Mouse (Mus musculus) limb, embryonic 15.5 days (tissue): Measurements from ENCODE around the gene Pctp. TPM values are rescaled to one million over a fixed set of nuclear protein-coding genes. Genes with fewer than 3 reads are reported as not detected.

Source experiments
- ATAC-seq: fragments of 200-750 bp; cut with Nextera tagmentation; 2 replicates; pipeline ENCODE4 v1.8.0; 2017; ENCODE audit warnings: low read depth, moderate TSS enrichment; ENCODE audit not compliant: insufficient number of reproducible peaks, low FRiP score, low TSS enrichment
- H3K27ac ChIP-seq: fragments of 300-500 bp; sonication (generic); 2 replicates; pipeline ENCODE4 v1.5.1; 2015; ENCODE audit warnings: moderate library complexity, mild to moderate bottlenecking, inconsistent platforms
- H3K27me3 ChIP-seq: fragments of 300-500 bp; sonication (generic); 2 replicates; pipeline ENCODE4 v1.6.1; 2015; ENCODE audit warnings: inconsistent platforms
- H3K36me3 ChIP-seq: fragments of 300-500 bp; sonication (generic); 2 replicates; pipeline ENCODE4 v1.6.1; 2015; ENCODE audit warnings: inconsistent platforms
- H3K4me1 ChIP-seq: fragments of 300-500 bp; sonication (generic); 2 replicates; pipeline ENCODE4 v1.6.1; 2015; ENCODE audit warnings: inconsistent platforms
- H3K4me2 ChIP-seq: fragments of 300-500 bp; sonication (generic); 2 replicates; pipeline ENCODE4 v1.6.1; 2015; ENCODE audit warnings: mild to moderate bottlenecking, inconsistent platforms
- H3K4me3 ChIP-seq: fragments of 300-500 bp; sonication (generic); 2 replicates; pipeline ENCODE4 v1.5.1; 2015; ENCODE audit warnings: mild to moderate bottlenecking, inconsistent platforms
- H3K9ac ChIP-seq: fragments of 300-500 bp; sonication (generic); 2 replicates; pipeline ENCODE4 v1.6.1; 2015; ENCODE audit warnings: inconsistent platforms
- H3K9me3 ChIP-seq: fragments of 300-500 bp; sonication (generic); 2 replicates; pipeline ENCODE4 v1.6.1; 2016; ENCODE audit warnings: inconsistent platforms
- WGBS: fragments of 180-500 bp; shearing (Covaris S2); methylation state at CpG from one replicate; pipeline ENCODE4 v1.1.7; 2015; 5-methylcytosine and 5-hydroxymethylcytosine counted together
- polyA plus RNA-seq: library from polyadenylated mRNA; unstranded; fragments of >200 nt; fragmentation: Nextera tagmentation; extraction: Ambion mirVana; gene quantifications from 2 replicates; pipeline ENCODE4 v1.2.1, GENCODE M21; 2015

Gene Pctp
- 4.0 and 4.7 TPM in 2 replicates for polyA plus RNA-seq

- Histone ChIP-seq H3K9ac (peak within 1 kb of the TSS; percentile 54), H3K36me3 (no peaks in the 10 kb centered on the region), H3K4me2 (peak within 1 kb of the TSS; percentile 76), H3K27ac (peak within 1 kb of the TSS; percentile 47; the same call in 1 of the 2 replicates), H3K27me3 (no peaks in the 10 kb centered on the region), H3K4me1 (peaks cover 8% of the 10 kb centered on the region; the same call in 1 of the 2 replicates), H3K9me3 (no peaks in the 10 kb centered on the region), H3K4me3 (peak within 1 kb of the TSS; percentile 54)
- WGBS, result 8% methylated on average over 35 of the region's 35 CpGs
- peak; percentile 81 for ATAC-seq
Measured at GRCm38 (mm10) chr11:90002231-90002986, at the start of gene Pctp. Gene Pctp, minus strand, starts transcription at chr11:90002894.

GRCm38 (mm10) chr11:90050016-90050415 lies 47.3 kb upstream of the Pctp start:
- ATAC-seq, result no peak
- Histone ChIP-seq H3K27ac (no peak overlapping the region), H3K4me3 (no peak overlapping the region), H3K4me1 (peaks cover 8% of the 10 kb centered on the region), H3K36me3 (no peaks in the 10 kb centered on the region), H3K9me3 (no peaks in the 10 kb centered on the region), H3K9ac (no peak overlapping the region), H3K27me3 (0 out of 2 replicates have a peak, but pooled peaks cover 2% of the 10 kb centered on the region), H3K4me2 (no peak overlapping the region)
- 85% methylated on average over 7 of the region's 7 CpGs for WGBS

DNA sequence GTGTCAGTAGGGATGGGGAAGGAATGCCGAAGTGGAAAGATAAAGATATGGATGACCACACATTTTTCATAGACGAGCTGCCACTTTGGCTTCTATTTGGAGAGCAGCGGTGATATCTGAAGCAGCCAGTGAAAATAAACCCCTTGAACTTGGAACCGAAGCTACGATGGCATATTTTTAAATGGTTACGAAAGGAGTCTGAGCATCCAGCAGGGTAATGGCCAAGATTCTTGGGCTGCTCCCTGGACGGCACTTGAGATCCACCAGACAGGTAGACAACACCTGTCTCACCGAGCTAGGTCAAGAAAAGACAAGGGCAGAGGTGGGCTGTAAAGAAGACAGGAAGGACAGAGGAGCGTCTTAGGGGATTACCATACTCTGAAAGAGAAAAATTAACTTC lies 44.6 kb upstream of the Pctp start:
- H3K4me2 ChIP-seq, result no peak overlapping the region
- H3K36me3 ChIP-seq, result no peaks in the 10 kb centered on the region
- H3K9me3 ChIP-seq, result no peaks in the 10 kb centered on the region
- peaks cover 5% of the 10 kb centered on the region; the same call in 1 of the 2 replicates for H3K4me1 ChIP-seq
- H3K9ac ChIP-seq, result no peak overlapping the region
- 0 out of 2 replicates have a peak, but pooled peaks cover 2% of the 10 kb centered on the region for H3K27me3 ChIP-seq
- ATAC-seq, result no peak
- H3K27ac ChIP-seq, result no peak overlapping the region
- H3K4me3 ChIP-seq, result no peak overlapping the region
- 69% methylated on average over 9 of the region's 9 CpGs for WGBS

DNA sequence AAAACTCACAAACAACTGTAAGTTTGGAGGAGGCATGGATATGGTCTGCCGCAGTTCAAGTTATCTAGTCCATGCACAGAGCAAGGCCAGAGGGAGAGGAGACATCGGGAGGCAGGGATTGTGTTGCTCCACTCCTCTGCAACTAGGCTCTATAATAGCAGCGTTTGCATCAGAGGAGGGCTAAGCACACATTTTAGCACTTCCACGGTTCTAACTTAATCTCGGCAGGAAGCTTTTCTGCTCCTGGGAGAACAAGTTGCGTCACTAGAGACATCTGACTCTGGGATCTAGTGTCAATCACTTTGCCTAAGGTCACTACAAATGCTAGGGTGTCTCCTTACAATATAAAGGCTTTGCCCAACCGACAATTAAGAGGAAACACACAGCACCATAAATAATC lies 43.5 kb upstream of the Pctp start:
- H3K4me2 ChIP-seq, result no peak overlapping the region

DNA sequence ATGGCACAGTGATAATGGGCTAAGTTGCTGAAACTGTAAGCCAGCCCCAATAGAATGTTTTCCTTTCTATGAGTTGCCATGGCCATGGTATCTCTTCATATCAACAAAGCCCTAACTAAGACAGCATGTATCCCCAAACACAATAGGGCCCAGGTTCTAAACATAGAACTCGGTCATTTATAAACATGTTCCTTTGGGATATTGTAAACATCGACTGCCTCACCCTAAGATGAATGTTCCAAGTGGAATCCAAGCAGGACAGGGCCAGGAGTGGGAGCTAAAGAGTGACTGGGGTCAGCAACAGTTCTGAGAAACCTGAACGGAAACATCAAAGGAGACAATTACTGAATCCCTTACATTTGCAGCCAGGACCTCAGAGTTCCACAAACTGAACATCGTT lies 41.8 kb upstream of the Pctp start:
- 0 out of 2 replicates have a peak, but pooled peaks cover 2% of the 10 kb centered on the region for H3K27me3 ChIP-seq

More for the DNA sequence above, 43.5 kb upstream of the Pctp start:
- no peaks in the 10 kb centered on the region for H3K36me3 ChIP-seq
- H3K4me1 ChIP-seq, result peaks cover 5% of the 10 kb centered on the region; the same call in 1 of the 2 replicates
- no peak overlapping the region for H3K4me3 ChIP-seq
- no peak overlapping the region for H3K9ac ChIP-seq
- 31% methylated on average over 7 of the region's 7 CpGs for WGBS
- H3K9me3 ChIP-seq, result no peaks in the 10 kb centered on the region
- no peak for ATAC-seq
- H3K27ac ChIP-seq, result no peak overlapping the region
- H3K27me3 ChIP-seq, result 0 out of 2 replicates have a peak, but pooled peaks cover 2% of the 10 kb centered on the region

DNA sequence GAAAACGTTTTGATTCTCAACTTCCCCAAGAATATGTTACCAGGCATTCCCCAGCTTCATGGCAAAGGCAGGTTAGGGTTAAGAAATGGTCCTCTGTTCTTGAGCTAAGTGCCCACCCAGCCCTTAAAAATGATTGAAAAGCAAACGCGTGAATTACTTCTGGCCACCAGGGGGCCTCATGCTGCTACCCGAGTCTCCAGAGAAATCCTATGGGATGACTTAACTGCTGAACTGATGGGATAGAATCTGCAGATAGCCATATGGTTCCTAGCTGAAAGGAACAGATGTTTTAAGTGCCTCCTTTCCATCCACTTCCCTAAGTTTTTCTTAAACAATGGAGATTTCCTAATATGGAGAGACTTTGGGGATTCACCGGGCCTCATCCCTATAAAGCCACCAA lies 35.3 kb upstream of the Pctp start:
- H3K36me3 ChIP-seq, result peaks cover 6% of the 10 kb centered on the region; the same call in 1 of the 2 replicates
- no peak for ATAC-seq
- no peak overlapping the region for H3K9ac ChIP-seq

More for the DNA sequence above, 41.8 kb upstream of the Pctp start:
- Histone ChIP-seq H3K27ac (no peak overlapping the region), H3K36me3 (no peaks in the 10 kb centered on the region), H3K4me3 (no peak overlapping the region), H3K4me2 (no peak overlapping the region), H3K9ac (no peak overlapping the region), H3K4me1 (peaks cover 5% of the 10 kb centered on the region; the same call in 1 of the 2 replicates), H3K9me3 (no peaks in the 10 kb centered on the region)
- no peak for ATAC-seq
- 79% methylated on average over 4 of the region's 4 CpGs for WGBS

DNA sequence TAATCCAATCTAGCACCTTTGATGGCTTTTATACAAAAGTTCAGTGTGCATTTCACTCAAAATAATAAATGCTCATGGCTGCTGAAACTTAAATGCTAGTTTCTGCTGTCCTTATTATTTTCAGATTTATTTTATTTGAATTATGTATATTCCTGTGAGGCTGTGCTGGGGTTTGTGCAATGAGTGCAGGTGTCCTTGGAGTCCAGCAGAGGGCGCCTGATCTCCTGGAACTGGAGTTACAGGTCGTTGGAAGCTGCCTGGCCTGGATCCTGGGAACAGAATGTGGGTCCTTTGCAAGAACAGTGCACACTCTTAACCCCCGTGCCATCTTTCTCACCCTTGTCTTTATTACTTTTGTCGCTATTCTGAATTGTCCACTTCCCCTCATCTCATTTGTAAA lies 33.7 kb upstream of the Pctp start:
- Histone ChIP-seq H3K36me3 (peaks cover 6% of the 10 kb centered on the region; the same call in 1 of the 2 replicates), H3K4me1 (peaks cover 4% of the 10 kb centered on the region), H3K9ac (no peak overlapping the region), H3K4me2 (no peak overlapping the region), H3K27me3 (peaks cover 3% of the 10 kb centered on the region; the same call in 1 of the 2 replicates), H3K27ac (no peak overlapping the region), H3K9me3 (no peaks in the 10 kb centered on the region), H3K4me3 (no peak overlapping the region)
- no peak for ATAC-seq
- WGBS, result 91% methylated on average over 4 of the region's 4 CpGs

More for the DNA sequence above, 35.3 kb upstream of the Pctp start:
- no peak overlapping the region for H3K27ac ChIP-seq
- H3K27me3 ChIP-seq, result no peaks in the 10 kb centered on the region
- no peak overlapping the region for H3K4me2 ChIP-seq
- 17% methylated on average over 5 of the region's 5 CpGs for WGBS
- no peaks in the 10 kb centered on the region for H3K9me3 ChIP-seq
- H3K4me3 ChIP-seq, result no peak overlapping the region
- no peaks in the 10 kb centered on the region for H3K4me1 ChIP-seq

DNA sequence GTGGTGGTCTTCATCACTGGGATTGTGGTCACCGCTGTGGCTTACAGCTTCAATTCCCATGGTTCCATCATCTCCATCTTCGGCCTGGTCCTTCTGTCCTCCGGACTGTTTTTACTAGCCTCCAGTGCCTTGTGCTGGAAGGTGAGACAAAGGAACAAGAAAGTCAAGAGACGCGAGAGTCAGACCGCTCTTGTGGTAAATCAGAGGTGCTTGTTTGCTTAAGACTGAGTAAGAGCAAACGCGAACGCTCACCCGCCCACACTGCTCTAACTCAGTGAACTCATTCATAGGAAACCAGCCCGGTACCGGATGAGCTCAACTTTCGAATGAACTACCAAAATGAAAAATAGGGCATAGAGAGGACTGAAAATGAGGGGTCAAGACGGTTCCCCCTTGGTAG lies 32.8 kb upstream of the Pctp start:
- H3K9me3 ChIP-seq, result no peaks in the 10 kb centered on the region
- no peak overlapping the region for H3K4me3 ChIP-seq
- peaks cover 11% of the 10 kb centered on the region for H3K4me1 ChIP-seq
- H3K4me2 ChIP-seq, result no peak overlapping the region
- no peak overlapping the region for H3K27ac ChIP-seq
- no peak for ATAC-seq
- 83% methylated on average over 14 of the region's 14 CpGs for WGBS
- peaks cover 3% of the 10 kb centered on the region; the same call in 1 of the 2 replicates for H3K27me3 ChIP-seq
- no peak overlapping the region for H3K9ac ChIP-seq
- H3K36me3 ChIP-seq, result peaks cover 6% of the 10 kb centered on the region; the same call in 1 of the 2 replicates

DNA sequence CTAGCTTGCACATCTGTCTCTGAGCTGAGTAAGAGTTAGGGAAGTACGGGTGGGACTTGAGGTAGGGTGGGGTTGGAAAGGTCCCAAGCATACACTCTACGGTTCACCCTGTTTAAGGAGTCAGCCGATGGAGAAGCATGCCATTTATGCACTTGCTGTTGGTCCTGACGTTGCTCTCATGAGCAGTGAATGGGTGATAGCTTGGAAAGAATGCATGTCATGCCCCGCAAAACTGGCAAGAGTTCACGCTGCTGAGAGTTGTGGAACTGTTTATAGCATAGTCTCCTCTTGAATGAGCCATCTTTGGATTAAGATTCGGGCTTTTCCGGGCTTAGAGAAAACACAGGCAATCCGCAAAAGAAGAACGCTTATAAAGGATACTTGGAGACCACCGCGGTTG lies 32.0 kb upstream of the Pctp start:
- peaks cover 15% of the 10 kb centered on the region for H3K4me1 ChIP-seq
- ATAC-seq, result no peak
- 75% methylated on average over 12 of the region's 12 CpGs for WGBS
- no peaks in the 10 kb centered on the region for H3K9me3 ChIP-seq
- no peak overlapping the region for H3K4me3 ChIP-seq
- H3K27ac ChIP-seq, result no peak overlapping the region
- no peak overlapping the region for H3K4me2 ChIP-seq
- no peak overlapping the region for H3K9ac ChIP-seq
- H3K36me3 ChIP-seq, result peaks cover 6% of the 10 kb centered on the region; the same call in 1 of the 2 replicates
- H3K27me3 ChIP-seq, result peaks cover 3% of the 10 kb centered on the region; the same call in 1 of the 2 replicates

DNA sequence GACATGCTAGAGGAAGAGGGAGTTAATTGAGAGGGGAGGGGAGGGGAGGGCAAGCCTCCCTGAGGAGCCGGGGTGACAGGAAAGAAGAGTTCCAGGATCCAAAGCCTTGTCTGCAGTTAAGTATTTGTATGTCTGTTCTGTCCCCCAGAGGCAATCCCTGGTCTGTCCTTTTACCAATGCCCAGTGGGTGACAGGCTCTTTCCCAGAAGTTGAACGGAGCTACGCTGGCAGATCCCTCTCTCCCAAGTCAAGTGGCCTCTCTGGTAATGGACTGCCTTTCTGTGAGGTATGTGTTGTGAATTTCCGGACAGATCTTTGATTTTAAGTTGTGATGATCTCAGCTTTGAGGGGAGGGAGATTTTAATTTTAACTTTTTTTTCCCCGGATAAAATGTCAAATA lies 30.7 kb upstream of the Pctp start:
- ATAC-seq, result no peak

DNA sequence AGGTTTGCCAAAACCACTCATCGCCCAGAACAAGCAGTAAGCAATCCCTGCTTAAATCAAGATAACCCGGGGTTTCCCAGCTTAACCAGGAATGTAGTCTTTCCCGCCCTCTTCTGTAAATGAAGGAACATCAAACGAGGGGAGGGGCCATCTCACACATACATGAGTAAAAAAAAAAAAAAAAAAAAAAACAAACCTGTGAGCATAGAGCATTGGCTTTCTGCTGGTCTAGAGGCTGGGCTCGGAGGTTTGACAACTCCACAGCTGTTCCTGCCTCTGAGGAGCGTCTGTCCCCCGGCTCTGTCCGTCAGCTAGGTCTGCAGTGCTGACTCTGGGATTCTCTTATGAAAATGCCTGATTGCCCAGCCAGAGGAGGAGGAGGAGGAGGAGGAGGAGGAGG lies 30.1 kb upstream of the Pctp start:
- peaks cover 21% of the 10 kb centered on the region for H3K4me1 ChIP-seq
- ATAC-seq, result no peak
- H3K9ac ChIP-seq, result no peak overlapping the region
- peak overlapping the region; percentile 54 for H3K4me2 ChIP-seq
- peak overlapping the region; percentile 17 for H3K4me3 ChIP-seq
- H3K36me3 ChIP-seq, result peaks cover 6% of the 10 kb centered on the region; the same call in 1 of the 2 replicates
- 14% methylated on average over 8 of the region's 8 CpGs for WGBS
- H3K27me3 ChIP-seq, result peaks cover 3% of the 10 kb centered on the region; the same call in 1 of the 2 replicates
- H3K27ac ChIP-seq, result no peak overlapping the region
- H3K9me3 ChIP-seq, result no peaks in the 10 kb centered on the region

More for the DNA sequence above, 30.7 kb upstream of the Pctp start:
- Histone ChIP-seq H3K4me2 (peak overlapping the region; percentile 54), H3K4me1 (peaks cover 21% of the 10 kb centered on the region), H3K27ac (no peak overlapping the region), H3K27me3 (peaks cover 3% of the 10 kb centered on the region; the same call in 1 of the 2 replicates), H3K36me3 (peaks cover 6% of the 10 kb centered on the region; the same call in 1 of the 2 replicates), H3K4me3 (peak overlapping the region; percentile 17), H3K9me3 (no peaks in the 10 kb centered on the region), H3K9ac (no peak overlapping the region)
- 33% methylated on average over 5 of the region's 5 CpGs for WGBS

GRCm38 (mm10) chr11:90031076-90031475 lies 28.4 kb upstream of the Pctp start:
- peaks cover 3% of the 10 kb centered on the region; the same call in 1 of the 2 replicates for H3K27me3 ChIP-seq
- 28% methylated on average over 7 of the region's 7 CpGs for WGBS
- peak overlapping the region; percentile 44 for H3K4me3 ChIP-seq
- H3K9ac ChIP-seq, result 0 out of 2 replicates have a peak overlapping the region, but pooled peaks have one; percentile 10
- H3K4me1 ChIP-seq, result peaks cover 33% of the 10 kb centered on the region
- no peak for ATAC-seq
- H3K4me2 ChIP-seq, result peak overlapping the region; percentile 54
- H3K27ac ChIP-seq, result no peak overlapping the region
- H3K36me3 ChIP-seq, result 0 out of 2 replicates have a peak, but pooled peaks cover 3% of the 10 kb centered on the region
- no peaks in the 10 kb centered on the region for H3K9me3 ChIP-seq
